Mouse (Mus musculus): Measurements from ENCODE around the gene Astl. TPM values are rescaled to one million over a fixed set of nuclear protein-coding genes. Genes with fewer than 3 reads are reported as not detected.

Gene Astl
- polyA plus RNA-seq, 1 experiment from 2014 or later, result not detected

- Histone ChIP-seq H3K27me3 (replicated peaks; ENCODE audit: control insufficient read depth, insufficient read depth, low read length) (peaks cover 17% of the 10 kb centered on the region), H3K9ac (ENCODE audit: low read length) (no peak overlapping the region), H3K27ac (ENCODE audit: low read depth, low read length) (no peak overlapping the region), H3K36me3 (ENCODE audit: control insufficient read depth, insufficient read depth, low read length) (no peaks in the 10 kb centered on the region), H3K4me3 (ENCODE audit: low read depth, low read length) (no peak overlapping the region), H3K4me2 (ENCODE audit: low read length) (no peak overlapping the region), H3K9me3 (replicated peaks; ENCODE audit: control insufficient read depth, low read length) (no peaks in the 10 kb centered on the region), H3K4me1 (ENCODE audit: control insufficient read depth, insufficient read depth, low read length) (no peaks in the 10 kb centered on the region)
- WGBS, result 77% methylated on average over 5 of the region's 5 CpGs
- ATAC-seq, result no peak
- DNase-seq (ENCODE audit: low spot score), result no peak
Observed at GRCm38 (mm10) chr2:127333945-127334603, 4.4 kb upstream of the Astl start.

- Histone ChIP-seq H3K36me3 (ENCODE audit: control insufficient read depth, insufficient read depth, low read length) (no peaks in the 10 kb centered on the region), H3K4me1 (ENCODE audit: control insufficient read depth, insufficient read depth, low read length) (no peaks in the 10 kb centered on the region), H3K27me3 (replicated peaks; ENCODE audit: control insufficient read depth, insufficient read depth, low read length) (peaks cover 17% of the 10 kb centered on the region), H3K4me2 (ENCODE audit: low read length) (no peak overlapping the region), H3K9me3 (replicated peaks; ENCODE audit: control insufficient read depth, low read length) (no peaks in the 10 kb centered on the region), H3K27ac (ENCODE audit: low read depth, low read length) (no peak overlapping the region), H3K9ac (ENCODE audit: low read length) (no peak overlapping the region), H3K4me3 (ENCODE audit: low read depth, low read length) (no peak overlapping the region)
- ATAC-seq (no peak), DNase-seq (ENCODE audit: low spot score) (no peak)
- WGBS, result 49% methylated on average over 11 of the region's 11 CpGs
Observed at GRCm38 (mm10) chr2:127335078-127335541, 3.3 kb upstream of the Astl start.

GRCm38 (mm10) chr2:127335767-127336496 is 2.5 kb upstream of the Astl start, which contains the start of gene Dusp2:
Gene Dusp2 (plus strand): TSS chr2:127336159.
- Histone ChIP-seq H3K9me3 (replicated peaks; ENCODE audit: control insufficient read depth, low read length) (no peaks in the 10 kb centered on the region), H3K27ac (ENCODE audit: low read depth, low read length) (no peak within 1 kb of the TSS), H3K9ac (ENCODE audit: low read length) (peak within 1 kb of the TSS; percentile 59), H3K4me3 (ENCODE audit: low read depth, low read length) (peak within 1 kb of the TSS; percentile 44), H3K27me3 (replicated peaks; ENCODE audit: control insufficient read depth, insufficient read depth, low read length) (peaks cover 17% of the 10 kb centered on the region), H3K36me3 (ENCODE audit: control insufficient read depth, insufficient read depth, low read length) (no peaks in the 10 kb centered on the region), H3K4me1 (ENCODE audit: control insufficient read depth, insufficient read depth, low read length) (no peaks in the 10 kb centered on the region), H3K4me2 (ENCODE audit: low read length) (peak within 1 kb of the TSS; percentile 86)
- WGBS, result under 1% methylated on average over 43 of the region's 76 CpGs
- DNase-seq (ENCODE audit: low spot score) (peak; percentile 64), ATAC-seq (peak; percentile 86)

- H3K27me3 ChIP-seq (replicated peaks; ENCODE audit: control insufficient read depth, insufficient read depth, low read length), result peaks cover 17% of the 10 kb centered on the region
- WGBS, result 3% methylated on average over 29 of the region's 33 CpGs
Observed at GRCm38 (mm10) chr2:127336497-127336832, 2.0 kb upstream of the Astl start.

GRCm38 (mm10) chr2:127336885-127337284 is 1.6 kb upstream of the Astl start:
- Histone ChIP-seq H3K27ac (ENCODE audit: low read depth, low read length) (no peak overlapping the region), H3K4me3 (ENCODE audit: low read depth, low read length) (peak overlapping the region; percentile 44), H3K4me2 (ENCODE audit: low read length) (peak overlapping the region; percentile 86), H3K27me3 (replicated peaks; ENCODE audit: control insufficient read depth, insufficient read depth, low read length) (peaks cover 17% of the 10 kb centered on the region), H3K9me3 (replicated peaks; ENCODE audit: control insufficient read depth, low read length) (no peaks in the 10 kb centered on the region), H3K4me1 (ENCODE audit: control insufficient read depth, insufficient read depth, low read length) (no peaks in the 10 kb centered on the region), H3K36me3 (ENCODE audit: control insufficient read depth, insufficient read depth, low read length) (no peaks in the 10 kb centered on the region), H3K9ac (ENCODE audit: low read length) (peak overlapping the region; percentile 59)
- WGBS, result 47% methylated on average over 5 of the region's 5 CpGs
- DNase-seq (ENCODE audit: low spot score) (no peak), ATAC-seq (no peak)

More at GRCm38 (mm10) chr2:127336497-127336832, 2.0 kb upstream of the Astl start:
- Histone ChIP-seq H3K9me3 (replicated peaks; ENCODE audit: control insufficient read depth, low read length) (no peaks in the 10 kb centered on the region), H3K27ac (ENCODE audit: low read depth, low read length) (no peak overlapping the region), H3K4me1 (ENCODE audit: control insufficient read depth, insufficient read depth, low read length) (no peaks in the 10 kb centered on the region), H3K4me2 (ENCODE audit: low read length) (peak overlapping the region; percentile 86), H3K9ac (ENCODE audit: low read length) (peak overlapping the region; percentile 59), H3K4me3 (ENCODE audit: low read depth, low read length) (peak overlapping the region; percentile 44), H3K36me3 (ENCODE audit: control insufficient read depth, insufficient read depth, low read length) (no peaks in the 10 kb centered on the region)
- ATAC-seq (no peak), DNase-seq (ENCODE audit: low spot score) (no peak)

- H3K4me2 ChIP-seq (ENCODE audit: low read length), result no peak overlapping the region
- no peak overlapping the region for H3K27ac ChIP-seq (ENCODE audit: low read depth, low read length)
- no peaks in the 10 kb centered on the region for H3K9me3 ChIP-seq (replicated peaks; ENCODE audit: control insufficient read depth, low read length)
- H3K27me3 ChIP-seq (replicated peaks; ENCODE audit: control insufficient read depth, insufficient read depth, low read length), result peaks cover 17% of the 10 kb centered on the region
- H3K4me3 ChIP-seq (ENCODE audit: low read depth, low read length), result no peak overlapping the region
- ATAC-seq, result no peak
- no peaks in the 10 kb centered on the region for H3K36me3 ChIP-seq (ENCODE audit: control insufficient read depth, insufficient read depth, low read length)
- no peak overlapping the region for H3K9ac ChIP-seq (ENCODE audit: low read length)
- whole genome bisulfite sequencing, result 75% methylated on average over 11 of the region's 11 CpGs
- H3K4me1 ChIP-seq (ENCODE audit: control insufficient read depth, insufficient read depth, low read length), result no peaks in the 10 kb centered on the region
- DNase-seq (ENCODE audit: low spot score), result no peak
Observed at GRCm38 (mm10) chr2:127337531-127337930, 908 bp upstream of the Astl start.

- no peaks in the 10 kb centered on the region for H3K9me3 ChIP-seq (replicated peaks; ENCODE audit: control insufficient read depth, low read length)
- H3K27ac ChIP-seq (ENCODE audit: low read depth, low read length), result no peak overlapping the region
- H3K9ac ChIP-seq (ENCODE audit: low read length), result no peak overlapping the region
- no peak for ATAC-seq
- no peaks in the 10 kb centered on the region for H3K36me3 ChIP-seq (ENCODE audit: control insufficient read depth, insufficient read depth, low read length)
- no peak overlapping the region for H3K4me2 ChIP-seq (ENCODE audit: low read length)
- H3K4me3 ChIP-seq (ENCODE audit: low read depth, low read length), result no peak overlapping the region
- no peaks in the 10 kb centered on the region for H3K4me1 ChIP-seq (ENCODE audit: control insufficient read depth, insufficient read depth, low read length)
- 77% methylated on average over 7 of the region's 7 CpGs for WGBS
- H3K27me3 ChIP-seq (replicated peaks; ENCODE audit: control insufficient read depth, insufficient read depth, low read length), result peaks cover 17% of the 10 kb centered on the region
- no peak for DNase-seq (ENCODE audit: low spot score)
Observed at GRCm38 (mm10) chr2:127338012-127338411, 427 bp upstream of the Astl start.

- no peak for DNase-seq (ENCODE audit: low spot score)
- Histone ChIP-seq H3K27me3 (replicated peaks; ENCODE audit: control insufficient read depth, insufficient read depth, low read length) (peaks cover 17% of the 10 kb centered on the region), H3K4me2 (ENCODE audit: low read length) (no peak overlapping the region), H3K9ac (ENCODE audit: low read length) (no peak overlapping the region), H3K9me3 (replicated peaks; ENCODE audit: control insufficient read depth, low read length) (no peaks in the 10 kb centered on the region), H3K4me3 (ENCODE audit: low read depth, low read length) (no peak overlapping the region), H3K27ac (ENCODE audit: low read depth, low read length) (no peak overlapping the region), H3K4me1 (ENCODE audit: control insufficient read depth, insufficient read depth, low read length) (no peaks in the 10 kb centered on the region), H3K36me3 (ENCODE audit: control insufficient read depth, insufficient read depth, low read length) (no peaks in the 10 kb centered on the region)
- no peak for ATAC-seq
- 71% methylated on average over 4 of the region's 4 CpGs for WGBS
Observed at GRCm38 (mm10) chr2:127338833-127339232, 394 bp downstream of the Astl start.

GRCm38 (mm10) chr2:127339262-127339661 is 823 bp downstream of the Astl start:
- no peak for ATAC-seq
- no peak for DNase-seq (ENCODE audit: low spot score)
- Histone ChIP-seq H3K27ac (ENCODE audit: low read depth, low read length) (no peak overlapping the region), H3K36me3 (ENCODE audit: control insufficient read depth, insufficient read depth, low read length) (no peaks in the 10 kb centered on the region), H3K27me3 (replicated peaks; ENCODE audit: control insufficient read depth, insufficient read depth, low read length) (peaks cover 17% of the 10 kb centered on the region), H3K4me2 (ENCODE audit: low read length) (no peak overlapping the region), H3K4me3 (ENCODE audit: low read depth, low read length) (no peak overlapping the region), H3K9ac (ENCODE audit: low read length) (no peak overlapping the region), H3K9me3 (replicated peaks; ENCODE audit: control insufficient read depth, low read length) (no peaks in the 10 kb centered on the region), H3K4me1 (ENCODE audit: control insufficient read depth, insufficient read depth, low read length) (no peaks in the 10 kb centered on the region)
- 86% methylated on average over 6 of the region's 6 CpGs for WGBS

Data from forebrain, embryonic 14.5 days (tissue).